Mouse (Mus musculus) leukemia stem cell, adult 10-12 weeks (primary cell): ENCODE results near the gene Nipsnap2. TPM values are rescaled to one million over a fixed set of nuclear protein-coding genes. Genes with fewer than 3 reads are reported as not detected.

Experiments used
- polyA plus RNA-seq: library from polyadenylated mRNA; stranded (reverse); fragments of >175 nt; gene quantifications from 2 replicates; pipeline ENCODE4 v1.2.3, GENCODE M21; 2012; ENCODE audit warnings: low replicate concordance

Gene Nipsnap2
- polyA plus RNA-seq: 7.2 and 9.7 TPM in 2 replicates

GRCm38 (mm10) chr5:129724834-129725773 is at the start of gene Nipsnap2:
TSS of gene Nipsnap2 (plus strand) at chr5:129725063.

GRCm38 (mm10) chr5:129708412-129708811 is 16.5 kb upstream of the Nipsnap2 start, which contains the start of gene Sept14:
TSS of gene Sept14 (minus strand) at chr5:129708512.

GRCm38 (mm10) chr5:129715326-129715861 is 9.5 kb upstream of the Nipsnap2 start, which contains the start of gene Mrps17:
TSS of gene Mrps17 (plus strand) at chr5:129715497.

GRCm38 (mm10) chr5:129786818-129787790 is 62.2 kb downstream of the Nipsnap2 start, which contains the start of gene Psph:
TSS of gene Psph (minus strand) at chr5:129787449.

Other genes starting within 250 kb of the Nipsnap2 start
- 84.9 and 111 TPM in 2 replicates for gene Sfswap, start 223.8 kb upstream of the Nipsnap2 start, polyA plus RNA-seq
- 0.62 and 1.0 TPM in 2 replicates for gene Mmp17, start 140.9 kb upstream of the Nipsnap2 start, polyA plus RNA-seq
- 0.05 and 0.08 TPM in 2 replicates for gene Zfp11, start 55.0 kb upstream of the Nipsnap2 start, polyA plus RNA-seq
- gene Sept14, start 16.6 kb upstream of the Nipsnap2 start, polyA plus RNA-seq: not detected in 2 replicates
- gene Mrps17, start 9.6 kb upstream of the Nipsnap2 start, polyA plus RNA-seq: 6.7 and 12.7 TPM in 2 replicates
- 8.6 and 40.6 TPM in 2 replicates for gene Psph, start 62.4 kb downstream of the Nipsnap2 start, polyA plus RNA-seq
- 4.0 and 9.3 TPM in 2 replicates for gene Sumf2, start 121.9 kb downstream of the Nipsnap2 start, polyA plus RNA-seq
- gene Chchd2, start 162.4 kb downstream of the Nipsnap2 start, polyA plus RNA-seq: 543 and 642 TPM in 2 replicates
- 3.4 and 48.5 TPM in 2 replicates for gene Zbed5, start 170.7 kb downstream of the Nipsnap2 start, polyA plus RNA-seq
- 0.10 TPM in 1 of 2 replicates, not detected in the other for gene Phkg1, start 173.5 kb downstream of the Nipsnap2 start, polyA plus RNA-seq
- gene Nupr1l, start 183.5 kb downstream of the Nipsnap2 start, polyA plus RNA-seq: 1.7 TPM in 2 replicates
- gene Vkorc1l1, start 216.9 kb downstream of the Nipsnap2 start, polyA plus RNA-seq: 19.6 and 19.7 TPM in 2 replicates